Mouse (Mus musculus) heart, embryonic 16.5 days (tissue): ENCODE data around the gene Me1. TPM values are rescaled to one million over a fixed set of nuclear protein-coding genes. Genes with fewer than 3 reads are reported as not detected.

Experiments used
- ATAC-seq: fragments of 200-750 bp; cut with Nextera tagmentation; replicated peaks from 2 replicates; pipeline ENCODE4 v1.8.0; 2017; ENCODE audit warnings: moderate number of reproducible peaks; ENCODE audit not compliant: insufficient read depth, low FRiP score; ENCODE audit errors: extremely low read depth
- H3K27ac ChIP-seq: fragments of 300-500 bp; sonication (generic); 2 replicates; pipeline ENCODE4 v1.5.1; 2014; ENCODE audit warnings: mild to moderate bottlenecking, low read length, control low read depth, moderate library complexity
- H3K27me3 ChIP-seq: fragments of 300-500 bp; sonication (generic); 2 replicates; pipeline ENCODE4 v1.6.1; 2014; ENCODE audit warnings: low read length, mixed read lengths; ENCODE audit not compliant: control insufficient read depth, insufficient read depth
- H3K36me3 ChIP-seq: fragments of 300-500 bp; sonication (generic); 2 replicates; pipeline ENCODE4 v1.6.1; 2014; ENCODE audit not compliant: control insufficient read depth, insufficient read depth
- H3K4me1 ChIP-seq: fragments of 300-500 bp; sonication (generic); 2 replicates; pipeline ENCODE4 v1.6.1; 2014; ENCODE audit warnings: low read length, mixed read lengths; ENCODE audit not compliant: control insufficient read depth, insufficient read depth
- H3K4me2 ChIP-seq: fragments of 300-500 bp; sonication (generic); 2 replicates; pipeline ENCODE4 v1.6.1; 2014; ENCODE audit warnings: low read depth, mild to moderate bottlenecking, control low read depth, low read length
- H3K4me3 ChIP-seq: fragments of 300-500 bp; sonication (generic); 2 replicates; pipeline ENCODE4 v1.5.1; 2014; ENCODE audit warnings: mild to moderate bottlenecking, control low read depth, low read length
- H3K9ac ChIP-seq: fragments of 300-500 bp; sonication (generic); 2 replicates; pipeline ENCODE4 v1.6.1; 2014; ENCODE audit warnings: low read length, control low read depth
- H3K9me3 ChIP-seq: fragments of 300-500 bp; sonication (generic); replicated peaks from 2 replicates; pipeline ENCODE4 v1.6.1; 2016; ENCODE audit warnings: low read length; ENCODE audit not compliant: control insufficient read depth
- WGBS: fragments of 180-500 bp; shearing (Covaris S2); extraction: QIAGEN DNeasy Blood & Tissue Kit; methylation state at CpG from one replicate; pipeline ENCODE4 v1.1.7; 2014; 5-methylcytosine and 5-hydroxymethylcytosine counted together
- polyA plus RNA-seq: library from polyadenylated mRNA; unstranded; fragments of >200 nt; fragmentation: Nextera tagmentation; extraction: Ambion mirVana; gene quantifications from 2 replicates; pipeline ENCODE4 v1.2.1, GENCODE M21; 2015

Gene Me1
- polyA plus RNA-seq, 1 experiment from 2014 or later = 19.6 TPM

DNA sequence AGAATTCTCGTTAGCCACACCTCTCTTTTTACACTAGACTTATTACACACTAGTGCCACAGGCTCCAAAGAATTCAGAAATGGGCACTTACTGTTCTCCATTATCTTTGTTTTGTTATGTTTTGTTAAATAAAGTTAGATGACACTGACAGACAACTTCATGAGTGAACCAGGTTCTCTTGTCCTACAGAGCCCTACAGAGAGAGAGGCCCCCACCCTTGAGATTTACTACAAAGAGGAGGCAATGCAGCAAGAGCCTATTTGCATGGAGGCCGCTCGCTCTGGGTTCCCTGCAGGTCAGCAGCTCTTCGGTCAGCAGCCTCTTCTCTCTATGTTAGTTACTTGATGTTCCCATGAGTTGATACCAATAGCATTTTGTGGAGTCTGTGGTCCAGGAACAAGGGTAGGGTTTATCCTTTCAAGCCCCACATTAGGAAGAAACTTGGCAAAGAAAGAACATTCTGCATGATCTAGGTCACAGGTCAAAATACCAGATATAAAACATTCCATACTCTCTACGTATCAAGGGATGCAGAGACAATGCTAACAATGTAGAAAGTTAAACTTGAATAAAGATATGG lies 65.3 kb downstream of the Me1 start:
- WGBS = 44% methylated on average over 5 of the region's 5 CpGs
- Histone ChIP-seq H3K4me3 (no peak overlapping the region), H3K36me3 (no peaks in the 10 kb centered on the region; the same call in 1 of the 2 replicates), H3K4me2 (peak overlapping the region; percentile 36; the same call in 1 of the 2 replicates), H3K9ac (0 out of 2 replicates have a peak overlapping the region, but pooled peaks have one; percentile 20), H3K27me3 (no peaks in the 10 kb centered on the region), H3K9me3 (no peaks in the 10 kb centered on the region), H3K27ac (peak overlapping the region; percentile 76), H3K4me1 (peaks cover 22% of the 10 kb centered on the region)
- peak; percentile 64 for ATAC-seq

DNA sequence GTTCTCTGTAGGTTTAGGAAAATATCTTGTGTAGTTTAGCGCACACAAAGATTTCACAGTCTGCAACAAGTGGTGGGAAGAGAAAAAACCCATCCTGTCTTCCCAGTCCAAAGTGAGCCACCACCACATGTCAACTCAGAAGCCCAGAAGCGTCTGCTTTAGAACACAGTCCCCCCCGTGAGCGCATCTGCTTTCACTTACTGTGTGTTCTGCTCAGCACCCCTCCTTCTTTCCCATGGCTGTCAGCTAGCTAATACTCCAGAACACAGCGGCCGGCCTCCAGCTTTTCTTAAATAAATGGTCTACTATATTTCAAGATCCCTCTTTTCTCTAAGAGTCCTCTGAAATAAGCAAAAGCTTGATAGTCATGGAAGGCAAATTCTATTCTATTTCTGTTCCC lies 66.4 kb downstream of the Me1 start:
- Histone ChIP-seq H3K9ac (no peak overlapping the region), H3K36me3 (no peaks in the 10 kb centered on the region; the same call in 1 of the 2 replicates), H3K9me3 (no peaks in the 10 kb centered on the region), H3K27me3 (no peaks in the 10 kb centered on the region), H3K4me1 (peaks cover 22% of the 10 kb centered on the region), H3K4me2 (no peak overlapping the region), H3K4me3 (no peak overlapping the region), H3K27ac (0 out of 2 replicates have a peak overlapping the region, but pooled peaks have one; percentile 76)
- whole genome bisulfite sequencing = 67% methylated on average over 6 of the region's 6 CpGs
- no peak for ATAC-seq

DNA sequence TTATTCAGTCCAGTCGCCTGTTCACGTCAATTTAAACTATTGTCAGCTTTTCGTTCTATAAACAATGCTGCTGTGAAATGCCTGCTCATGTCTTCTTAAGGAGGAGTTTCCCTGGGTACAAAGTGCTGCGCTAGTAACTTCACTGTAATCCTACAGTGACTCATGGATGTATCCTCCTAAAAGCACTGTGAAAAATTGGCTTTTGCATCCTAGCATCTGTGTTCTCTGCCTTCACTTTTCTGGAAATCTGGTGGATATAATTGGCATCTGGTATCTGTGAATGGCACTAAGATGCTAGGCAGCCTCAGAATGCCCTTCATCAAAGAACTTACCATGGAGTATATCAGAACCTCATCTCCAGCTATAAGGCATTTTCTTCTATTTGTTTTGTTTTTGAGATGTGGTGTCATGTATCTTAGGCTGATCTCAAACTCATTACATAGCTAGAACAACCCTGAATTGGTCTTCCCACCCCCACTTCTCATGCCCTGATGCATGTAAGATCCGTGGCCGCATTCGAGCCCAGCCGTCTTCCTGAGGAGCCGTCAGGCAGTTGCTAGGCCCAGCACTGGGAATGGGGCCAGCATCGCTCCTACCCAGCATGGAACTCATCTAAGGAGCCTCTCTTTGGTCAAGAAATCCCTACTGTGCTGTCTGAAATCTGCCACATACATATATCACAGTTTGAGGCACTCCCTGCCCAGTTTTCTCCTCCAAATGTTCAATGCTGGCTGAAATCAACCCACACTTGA lies 67.8 kb downstream of the Me1 start:
- no peak for ATAC-seq

DNA sequence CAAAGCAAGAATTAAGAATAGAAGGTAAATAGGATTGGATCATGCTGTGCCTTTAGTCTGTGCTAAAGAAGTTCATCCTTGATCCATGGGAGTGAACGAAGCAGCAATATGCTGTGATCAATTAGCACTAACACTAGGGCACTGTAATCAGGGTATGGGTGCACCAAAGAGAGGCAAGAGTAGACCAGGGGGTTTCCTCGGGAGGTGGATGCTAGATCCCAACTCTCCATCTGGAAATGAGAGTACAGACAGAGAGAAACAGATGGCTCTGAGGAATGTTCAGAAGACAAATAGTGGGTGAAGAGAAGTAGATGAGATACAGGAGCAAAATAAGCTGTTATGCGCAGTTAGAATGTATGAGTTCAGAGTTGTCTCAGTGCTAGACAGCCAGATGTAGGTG lies 68.8 kb downstream of the Me1 start:
- Histone ChIP-seq H3K36me3 (no peaks in the 10 kb centered on the region), H3K27me3 (no peaks in the 10 kb centered on the region), H3K9ac (no peak overlapping the region), H3K27ac (no peak overlapping the region), H3K9me3 (no peaks in the 10 kb centered on the region), H3K4me2 (no peak overlapping the region), H3K4me1 (peaks cover 22% of the 10 kb centered on the region), H3K4me3 (no peak overlapping the region)
- 81% methylated on average over 3 of the region's 3 CpGs for WGBS
- no peak for ATAC-seq

More for the DNA sequence above, 67.8 kb downstream of the Me1 start:
- Histone ChIP-seq H3K4me1 (peaks cover 22% of the 10 kb centered on the region), H3K27ac (no peak overlapping the region), H3K27me3 (no peaks in the 10 kb centered on the region), H3K4me2 (no peak overlapping the region), H3K9ac (no peak overlapping the region), H3K9me3 (no peaks in the 10 kb centered on the region), H3K36me3 (no peaks in the 10 kb centered on the region; the same call in 1 of the 2 replicates), H3K4me3 (no peak overlapping the region)
- 80% methylated on average over 10 of the region's 10 CpGs for WGBS

DNA sequence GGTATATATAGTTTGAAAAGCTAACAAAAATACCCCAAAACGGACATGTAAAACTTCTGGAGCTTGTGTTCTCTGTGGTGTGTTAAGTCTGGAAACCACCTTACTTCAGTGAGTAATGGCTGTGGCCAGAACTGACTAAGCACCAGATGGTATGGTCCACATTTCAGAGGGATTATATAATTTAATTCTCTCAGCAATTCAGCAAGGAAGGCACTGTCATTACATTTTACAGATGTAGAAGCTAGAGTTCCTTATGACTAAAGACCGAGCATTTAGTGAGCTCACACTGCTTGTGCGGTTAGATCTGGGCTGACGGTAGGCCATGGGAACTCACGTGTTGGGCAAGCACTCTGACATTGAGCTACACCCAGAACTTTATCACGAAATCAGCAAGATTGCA lies 71.0 kb downstream of the Me1 start:
- Histone ChIP-seq H3K4me1 (peaks cover 10% of the 10 kb centered on the region; the same call in 1 of the 2 replicates), H3K27me3 (no peaks in the 10 kb centered on the region), H3K4me3 (no peak overlapping the region), H3K27ac (no peak overlapping the region), H3K36me3 (no peaks in the 10 kb centered on the region), H3K9ac (no peak overlapping the region), H3K9me3 (no peaks in the 10 kb centered on the region), H3K4me2 (no peak overlapping the region)
- no peak for ATAC-seq
- 86% methylated on average over 6 of the region's 6 CpGs for WGBS

DNA sequence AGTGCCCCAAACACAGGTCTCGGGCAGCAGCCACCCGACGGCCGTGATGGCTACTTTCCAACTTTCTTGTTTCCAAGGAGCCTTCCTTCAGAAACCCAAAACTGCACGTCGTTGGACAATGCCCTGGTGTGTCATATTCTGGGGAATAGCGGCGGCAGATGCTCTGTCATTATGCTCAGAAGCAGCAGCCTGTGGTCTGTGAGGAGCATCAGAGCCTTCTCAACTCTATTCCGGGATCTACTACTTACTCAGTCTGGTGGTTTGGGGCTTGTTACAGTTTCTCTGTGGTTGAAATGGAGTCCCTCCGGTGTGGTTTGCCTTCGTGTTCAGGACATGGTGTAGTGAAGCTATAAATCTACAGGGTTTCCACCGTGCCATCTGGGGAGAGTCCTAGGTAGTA lies 71.7 kb downstream of the Me1 start:
- no peak for ATAC-seq
- no peaks in the 10 kb centered on the region for H3K36me3 ChIP-seq
- H3K4me1 ChIP-seq = peaks cover 13% of the 10 kb centered on the region
- no peaks in the 10 kb centered on the region for H3K9me3 ChIP-seq
- H3K9ac ChIP-seq = no peak overlapping the region
- H3K27me3 ChIP-seq = no peaks in the 10 kb centered on the region
- no peak overlapping the region for H3K4me2 ChIP-seq
- no peak overlapping the region for H3K4me3 ChIP-seq
- H3K27ac ChIP-seq = no peak overlapping the region
- WGBS = 69% methylated on average over 12 of the region's 12 CpGs

DNA sequence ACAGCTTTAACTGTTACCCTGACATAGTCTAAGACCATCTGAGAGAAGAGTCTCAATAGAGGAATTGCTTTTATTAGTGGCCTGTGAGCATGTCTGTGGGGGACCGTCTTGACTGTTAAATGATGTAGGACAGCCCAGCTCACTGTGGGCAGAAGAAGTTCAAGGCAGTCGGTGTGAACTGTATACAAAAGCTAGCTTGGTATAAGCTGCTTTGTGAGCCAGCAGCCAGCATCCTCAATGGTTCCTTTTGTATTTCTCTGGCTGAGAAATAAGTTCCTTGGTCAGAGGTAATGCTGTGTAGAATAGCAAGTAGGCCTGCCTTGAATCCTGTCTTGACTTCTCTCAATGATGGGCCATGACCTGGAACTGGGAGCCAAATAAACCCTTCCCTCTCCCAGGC lies 73.7 kb downstream of the Me1 start:
- Histone ChIP-seq H3K27ac (no peak overlapping the region), H3K9ac (no peak overlapping the region), H3K27me3 (no peaks in the 10 kb centered on the region), H3K4me2 (no peak overlapping the region), H3K4me1 (peaks cover 20% of the 10 kb centered on the region), H3K36me3 (no peaks in the 10 kb centered on the region), H3K9me3 (no peaks in the 10 kb centered on the region), H3K4me3 (no peak overlapping the region)
- ATAC-seq = no peak
- 77% methylated on average over 2 of the region's 2 CpGs for WGBS

DNA sequence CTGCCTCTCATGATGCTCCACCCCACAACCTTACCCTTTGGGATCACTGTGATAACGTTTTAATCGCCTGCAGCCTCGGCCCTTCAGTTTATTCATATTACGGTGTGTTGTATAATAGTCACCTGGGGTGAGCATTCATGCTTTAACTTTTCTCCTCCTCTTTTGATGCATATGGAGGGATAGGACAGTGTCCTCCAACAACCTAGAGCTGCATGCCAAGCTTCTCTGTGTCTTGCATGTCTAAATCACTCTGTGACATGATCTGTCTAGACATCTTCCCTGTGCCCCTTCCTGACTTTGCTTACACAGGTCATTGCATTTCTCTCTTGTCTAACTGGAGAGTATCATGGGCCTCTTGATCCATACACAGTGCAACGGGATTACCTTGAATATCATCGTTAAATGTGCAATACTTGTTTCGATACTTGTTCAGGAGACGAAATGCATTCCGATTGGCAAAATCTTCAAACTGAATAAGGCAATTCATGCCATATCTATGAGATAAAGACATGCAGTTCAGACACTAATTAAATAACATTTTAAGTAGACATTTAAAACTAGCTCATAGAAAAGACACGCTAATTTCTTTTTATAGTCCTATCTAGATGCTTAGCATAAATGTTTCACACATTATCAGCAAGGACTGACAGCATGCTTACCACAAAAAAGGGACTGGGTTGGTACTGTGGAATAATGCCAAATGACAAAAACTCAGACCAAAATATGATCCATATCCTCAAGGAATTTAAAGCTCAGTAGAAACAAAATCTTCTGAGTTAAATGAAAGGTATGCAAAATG lies 76.2 kb downstream of the Me1 start:
- peaks cover 15% of the 10 kb centered on the region for H3K4me1 ChIP-seq
- no peak overlapping the region for H3K27ac ChIP-seq
- WGBS = 61% methylated on average over 10 of the region's 10 CpGs
- no peaks in the 10 kb centered on the region for H3K27me3 ChIP-seq
- H3K9ac ChIP-seq = no peak overlapping the region
- H3K9me3 ChIP-seq = no peaks in the 10 kb centered on the region
- no peaks in the 10 kb centered on the region for H3K36me3 ChIP-seq
- H3K4me2 ChIP-seq = no peak overlapping the region
- no peak overlapping the region for H3K4me3 ChIP-seq
- ATAC-seq = no peak
